ENCODE assay signal across 8 mouse cellular contexts in the genomic region with DNA sequence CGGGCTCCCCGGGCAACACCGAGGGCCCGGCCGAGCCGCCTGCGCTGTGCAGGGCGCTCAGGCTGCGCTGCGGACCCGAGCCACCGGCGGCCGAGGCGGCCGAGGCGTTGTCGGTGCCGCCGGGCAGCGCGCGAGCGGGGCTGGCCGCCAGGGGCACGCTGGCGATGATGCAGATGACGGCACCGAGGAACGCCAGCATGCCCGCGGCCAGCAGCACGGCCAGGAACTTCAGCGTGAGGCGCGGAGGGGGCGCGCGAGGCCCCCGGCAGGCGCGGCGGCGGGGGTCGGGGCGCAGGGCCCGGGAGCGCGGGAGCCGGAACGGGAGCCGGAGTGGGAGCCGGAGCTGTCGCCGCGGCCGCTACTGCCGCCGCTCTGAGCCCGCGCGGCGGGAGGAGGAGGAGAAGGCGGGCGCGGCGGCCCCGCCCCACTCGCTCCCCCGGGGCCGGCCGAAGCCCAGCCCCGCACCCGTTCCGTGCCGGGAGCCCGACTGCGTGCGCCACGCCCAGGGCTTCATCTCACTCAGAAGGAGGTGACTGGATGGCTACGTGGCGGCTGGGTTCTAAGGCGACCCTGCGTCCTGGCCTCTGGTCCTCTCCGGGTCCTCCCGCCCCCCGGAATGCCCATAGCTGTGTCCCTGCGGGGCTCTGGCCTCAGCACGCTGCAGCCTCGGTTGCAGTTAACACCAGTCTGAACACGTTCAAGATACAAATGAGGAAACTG. TPM values are rescaled to one million over a fixed set of nuclear protein-coding genes. Genes with fewer than 3 reads are reported as not detected.
DNase-seq lines count a peak whose midpoint lies in the region; ATAC-seq and TF ChIP-seq lines count a peak whose summit lies in the region.

A gene (minus strand): TSS at position 415 of the 720 bp plus-strand sequence.

- DNase-seq in thymus, postnatal 14 days, result peak; percentile 18
- DNase-seq in thymus, postnatal 10 days (ENCODE audit: low spot score in 2 of 2), result no peak
- DNase-seq in heart, embryonic 10.5 days (ENCODE audit: low spot score), result no peak
- DNase-seq in kidney, postnatal 10 days, result peak; percentile 70
- no peak for DNase-seq in c-Kit-positive CD71-positive TER-119-positive erythroid progenitor cells, embryonic 14.5 days (ENCODE audit: low spot score)

- TF ChIP-seq CTCF in cortical plate, adult 2 months (IDR thresholded peaks at IDR 0.05; ENCODE audit: extremely low read depth, insufficient read depth, low read length), result no peak
- TF ChIP-seq CTCF in olfactory bulb, adult 2 months (IDR thresholded peaks at IDR 0.05; ENCODE audit: insufficient read depth, low read depth, low read length), result no peak

- WGBS in heart, embryonic 10.5 days, result under 1% methylated on average over 85 of the region's 91 CpGs
- WGBS in liver, embryonic 15.5 days (ENCODE audit: insufficient replicate concordance), result under 1% methylated on average over 67 of the region's 91 CpGs
- 1% methylated on average over 89 of the region's 91 CpGs for WGBS in olfactory bulb, adult 2 months

- H3K27ac ChIP-seq in cortical plate, adult 2 months (ENCODE audit: insufficient read depth, low read length), result peak within 1 kb of the TSS; percentile 86
- H3K27ac ChIP-seq in heart, embryonic 10.5 days, result peak within 1 kb of the TSS; percentile 74
- H3K27ac ChIP-seq in liver, embryonic 15.5 days (replicated peaks), result no peak within 1 kb of the TSS
- H3K27ac ChIP-seq in olfactory bulb, adult 2 months (ENCODE audit: insufficient read depth, low read depth, low read length), result peak within 1 kb of the TSS; percentile 28; the same call in 1 of the 2 replicates

- peak; percentile 53; the same call in 1 of the 2 replicates for TF ChIP-seq POLR2A in cortical plate, adult 2 months (IDR thresholded peaks at IDR 0.05; ENCODE audit: extremely low read depth, insufficient read depth, low read length)
- peak; percentile 80 for TF ChIP-seq POLR2A in olfactory bulb, adult 2 months (IDR thresholded peaks at IDR 0.05; ENCODE audit: insufficient read depth, low read depth, low read length)

- peaks cover 92% of the 10 kb centered on the region for H3K27me3 ChIP-seq in heart, embryonic 10.5 days (ENCODE audit: insufficient read depth, poor library complexity, severe bottlenecking)
- peaks cover 97% of the 10 kb centered on the region for H3K27me3 ChIP-seq in liver, embryonic 15.5 days

- H3K36me3 ChIP-seq in heart, embryonic 10.5 days, result no peaks in the 10 kb centered on the region
- H3K36me3 ChIP-seq in liver, embryonic 15.5 days (replicated peaks), result no peaks in the 10 kb centered on the region

- H3K4me1 ChIP-seq in cortical plate, adult 2 months (ENCODE audit: control insufficient read depth, insufficient read depth, low read length), result peaks cover 2% of the 10 kb centered on the region
- H3K4me1 ChIP-seq in heart, embryonic 10.5 days, result peaks cover 21% of the 10 kb centered on the region
- peaks cover 12% of the 10 kb centered on the region; the same call in 1 of the 2 replicates for H3K4me1 ChIP-seq in liver, embryonic 15.5 days (replicated peaks)
- peaks cover 25% of the 10 kb centered on the region for H3K4me1 ChIP-seq in olfactory bulb, adult 2 months (ENCODE audit: control insufficient read depth, insufficient read depth, low read length)

- peak within 1 kb of the TSS; percentile 75 for H3K4me3 ChIP-seq in cortical plate, adult 2 months (ENCODE audit: insufficient read depth, low read length)
- H3K4me3 ChIP-seq in heart, embryonic 10.5 days, result peak within 1 kb of the TSS; percentile 70
- H3K4me3 ChIP-seq in liver, embryonic 15.5 days (replicated peaks), result peak within 1 kb of the TSS; percentile 54
- H3K4me3 ChIP-seq in olfactory bulb, adult 2 months (ENCODE audit: insufficient read depth, low read depth, low read length), result peak within 1 kb of the TSS; percentile 84

- no peak; the same call in 1 of the 2 replicates for ATAC-seq in liver, embryonic 15.5 days (ENCODE audit: insufficient read depth)

- peak within 1 kb of the TSS; percentile 70 for H3K4me2 ChIP-seq in liver, embryonic 15.5 days

- H3K9me3 ChIP-seq in heart, embryonic 10.5 days, result no peaks in the 10 kb centered on the region
- H3K9me3 ChIP-seq in liver, embryonic 15.5 days (replicated peaks), result no peaks in the 10 kb centered on the region

- H3K9ac ChIP-seq in liver, embryonic 15.5 days, result no peak within 1 kb of the TSS

RNA-seq across cellular contexts. Expression of the gene that starts here (rescaled TPM):
- 293 and 298 TPM in 2 replicates for polyA plus RNA-seq in cortical plate, adult 2 months (2012; rRNA removed)
- polyA plus RNA-seq in heart, embryonic 10.5 days (2016; fragmentation: Nextera tagmentation; extraction: Ambion mirVana), result 1.1 and 1.2 TPM in 2 replicates
- polyA plus RNA-seq in liver, embryonic 15.5 days (2015; fragmentation: Nextera tagmentation; extraction: Ambion mirVana), result 0.08 and 0.17 TPM in 2 replicates
- polyA plus RNA-seq in olfactory bulb, adult 2 months (2012; ENCODE audit: insufficient read depth, insufficient read length, low replicate concordance, missing spikeins), result 326 TPM in 1 of 2 replicates, not detected in the other

Comparison
In these comparisons a context has a peak if more than half of its experiments do, and no peak if none do; other contexts are left out.
1. RNA of the gene that starts here (polyA plus RNA-seq): 293 to 298 TPM in cortical plate, adult 2 months and 326 TPM in olfactory bulb, adult 2 months; 1.1 to 1.2 TPM in heart, embryonic 10.5 days and 0.08 to 0.17 TPM in liver, embryonic 15.5 days; every median in the first group is over 10 times any median in the second.
2. DNase-seq: peak in thymus, postnatal 14 days (single experiment) and kidney, postnatal 10 days (single experiment); none in thymus, postnatal 10 days (0 of 2), heart, embryonic 10.5 days (single experiment) and c-Kit-positive CD71-positive TER-119-positive erythroid progenitor cells, embryonic 14.5 days (single experiment).
3. Peak in every context shown above with its lines, with median percentiles within 50 percentile points of each other: H3K4me3 ChIP-seq.